Mouse (Mus musculus) midbrain, embryonic 16.5 days (tissue): ENCODE results near the gene Cald1. TPM values are rescaled to one million over a fixed set of nuclear protein-coding genes. Genes with fewer than 3 reads are reported as not detected.

Experiments used
- ATAC-seq: fragments of 200-750 bp; cut with Nextera tagmentation; 2 replicates; pipeline ENCODE4 v1.8.0; 2017; ENCODE audit warnings: moderate TSS enrichment
- H3K27ac ChIP-seq: fragments of 300-500 bp; sonication (generic); 2 replicates; pipeline ENCODE4 v1.5.1; 2014; ENCODE audit warnings: mild to moderate bottlenecking, low read length, mixed read lengths
- H3K27me3 ChIP-seq: fragments of 300-500 bp; sonication (generic); 2 replicates; pipeline ENCODE4 v1.6.1; 2014; ENCODE audit warnings: low read depth, low read length, mixed read lengths; ENCODE audit not compliant: control insufficient read depth, insufficient read depth
- H3K36me3 ChIP-seq: fragments of 300-500 bp; sonication (generic); 2 replicates; pipeline ENCODE4 v1.6.1; 2014; ENCODE audit warnings: mild to moderate bottlenecking, low read length, moderate library complexity, mixed read lengths; ENCODE audit not compliant: control insufficient read depth, insufficient read depth
- H3K4me1 ChIP-seq: fragments of 300-500 bp; sonication (generic); 2 replicates; pipeline ENCODE4 v1.6.1; 2014; ENCODE audit warnings: mild to moderate bottlenecking, low read length, mixed read lengths; ENCODE audit not compliant: control insufficient read depth, insufficient read depth
- H3K4me2 ChIP-seq: fragments of 300-500 bp; sonication (generic); 2 replicates; pipeline ENCODE4 v1.6.1; 2014; ENCODE audit warnings: mild to moderate bottlenecking, low read length, mixed read lengths
- H3K4me3 ChIP-seq: fragments of 300-500 bp; sonication (generic); 2 replicates; pipeline ENCODE4 v1.5.1; 2014; ENCODE audit warnings: low read depth, mild to moderate bottlenecking, low read length, moderate library complexity, mixed read lengths
- H3K9ac ChIP-seq: fragments of 300-500 bp; sonication (generic); 2 replicates; pipeline ENCODE4 v1.6.1; 2014; ENCODE audit warnings: low read depth, low read length, mixed read lengths
- H3K9me3 ChIP-seq: fragments of 300-500 bp; sonication (generic); replicated peaks from 2 replicates; pipeline ENCODE4 v1.6.1; 2014; ENCODE audit warnings: mild to moderate bottlenecking, low read length, mixed read lengths; ENCODE audit not compliant: control insufficient read depth, poor library complexity, severe bottlenecking
- WGBS: fragments of 180-500 bp; shearing (Covaris S2); extraction: QIAGEN DNeasy Blood & Tissue Kit; methylation state at CpG from one replicate; pipeline ENCODE4 v1.1.7; 2014; 5-methylcytosine and 5-hydroxymethylcytosine counted together
- polyA plus RNA-seq: library from polyadenylated mRNA; unstranded; fragments of >200 nt; fragmentation: Nextera tagmentation; extraction: Ambion mirVana; gene quantifications from 2 replicates; pipeline ENCODE4 v1.2.1, GENCODE M21; 2015

The Cald1 gene
- polyA plus RNA-seq, 1 experiment from 2014 or later: 52.1 TPM

DNA sequence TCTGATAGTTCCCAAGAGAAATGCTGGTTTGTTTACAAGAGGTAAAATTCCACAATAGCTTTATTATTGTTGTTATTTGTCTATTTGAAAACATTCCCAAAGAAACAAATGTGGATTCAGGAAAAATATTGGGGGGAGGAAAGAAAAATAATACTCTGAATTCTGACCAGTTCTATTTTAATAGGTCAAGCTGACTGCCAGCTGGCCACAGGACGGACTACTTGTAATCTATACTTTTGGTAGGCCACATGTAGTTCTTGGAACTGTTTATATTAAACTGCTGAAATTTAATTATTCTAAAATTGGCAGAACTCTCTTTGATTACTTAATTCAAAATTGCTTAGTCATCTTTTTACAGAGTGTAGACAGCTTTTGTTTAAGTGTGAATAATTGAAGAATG lies 73.1 kb downstream of the Cald1 start:
- no peak for ATAC-seq
- Histone ChIP-seq H3K4me2 (no peak overlapping the region), H3K27me3 (no peaks in the 10 kb centered on the region), H3K36me3 (no peaks in the 10 kb centered on the region), H3K4me3 (no peak overlapping the region), H3K27ac (no peak overlapping the region), H3K4me1 (no peaks in the 10 kb centered on the region), H3K9me3 (no peaks in the 10 kb centered on the region), H3K9ac (no peak overlapping the region)
- WGBS: 89% methylated on average over 1 of the region's 1 CpGs

DNA sequence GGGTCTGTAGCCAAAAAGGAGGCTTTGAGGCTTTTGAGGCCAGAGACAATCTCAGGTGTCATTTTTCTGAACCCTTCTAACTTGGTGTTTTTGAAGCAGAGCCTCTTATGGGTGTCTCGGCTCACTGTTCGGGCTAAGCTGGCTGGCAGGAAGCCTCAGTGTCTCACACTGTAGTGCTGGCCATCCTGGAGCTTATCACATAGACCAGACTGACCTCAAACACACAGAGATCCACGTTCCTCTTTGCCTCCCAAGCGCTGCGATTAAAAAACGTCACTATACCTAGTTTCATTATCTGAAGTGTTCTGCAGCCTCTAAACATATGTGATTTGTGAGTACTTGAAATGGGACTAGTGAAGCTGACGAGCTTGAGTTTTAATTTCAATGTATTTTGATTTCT lies 76.1 kb downstream of the Cald1 start:
- no peak for ATAC-seq
- Histone ChIP-seq H3K4me2 (no peak overlapping the region), H3K9ac (no peak overlapping the region), H3K9me3 (no peaks in the 10 kb centered on the region), H3K4me1 (no peaks in the 10 kb centered on the region), H3K4me3 (no peak overlapping the region), H3K36me3 (no peaks in the 10 kb centered on the region), H3K27me3 (no peaks in the 10 kb centered on the region), H3K27ac (no peak overlapping the region)
- 90% methylated on average over 7 of the region's 7 CpGs for WGBS

DNA sequence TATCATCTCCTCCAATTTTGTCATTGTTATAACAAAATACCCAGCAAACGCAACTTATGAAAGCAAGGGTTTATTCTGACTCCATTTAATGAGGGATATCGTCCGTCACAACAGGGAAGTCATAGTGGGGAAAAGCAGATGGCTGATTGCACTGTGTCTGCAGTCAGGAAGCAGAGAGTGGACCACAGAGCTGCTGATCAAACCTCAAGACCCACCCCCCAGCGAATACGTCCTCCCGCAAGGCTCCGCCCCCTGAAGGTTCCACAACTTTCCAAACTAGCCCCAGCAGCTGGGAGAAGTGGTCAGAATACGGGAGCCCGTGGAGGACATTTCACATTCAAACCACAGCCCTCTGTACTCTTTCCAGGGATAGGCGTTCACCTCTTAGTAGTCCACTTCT lies 76.6 kb downstream of the Cald1 start:
- H3K9me3 ChIP-seq: no peaks in the 10 kb centered on the region
- 81% methylated on average over 10 of the region's 10 CpGs for WGBS
- ATAC-seq: no peak

DNA sequence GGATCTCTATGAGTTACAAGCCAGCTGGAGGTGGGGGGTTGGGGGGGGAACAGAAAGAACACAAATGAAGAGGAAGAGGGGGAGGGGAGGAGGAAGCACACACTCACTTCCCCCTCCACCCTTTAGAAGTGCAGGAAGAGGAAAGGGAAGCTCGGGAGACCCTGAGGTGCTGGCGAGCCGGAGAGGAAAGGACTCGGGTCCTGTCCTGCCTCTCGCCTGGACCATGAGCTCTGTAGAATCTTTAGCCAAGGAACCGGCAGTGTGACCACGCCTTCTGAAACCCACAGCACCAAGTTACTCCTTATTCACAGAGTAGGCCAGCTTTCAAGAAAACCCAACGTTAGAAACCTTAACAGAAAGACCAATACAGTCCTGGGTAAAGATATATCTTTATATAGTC lies 83.8 kb downstream of the Cald1 start:
- Histone ChIP-seq H3K4me1 (no peaks in the 10 kb centered on the region), H3K9me3 (no peaks in the 10 kb centered on the region), H3K27me3 (no peaks in the 10 kb centered on the region), H3K27ac (no peak overlapping the region), H3K9ac (no peak overlapping the region), H3K4me3 (no peak overlapping the region), H3K36me3 (no peaks in the 10 kb centered on the region), H3K4me2 (no peak overlapping the region)
- 71% methylated on average over 8 of the region's 8 CpGs for whole genome bisulfite sequencing
- no peak for ATAC-seq

More for the DNA sequence above, 76.6 kb downstream of the Cald1 start:
- H3K36me3 ChIP-seq: no peaks in the 10 kb centered on the region
- no peaks in the 10 kb centered on the region for H3K27me3 ChIP-seq
- no peaks in the 10 kb centered on the region for H3K4me1 ChIP-seq
- no peak overlapping the region for H3K4me3 ChIP-seq
- no peak overlapping the region for H3K27ac ChIP-seq
- no peak overlapping the region for H3K4me2 ChIP-seq
- no peak overlapping the region for H3K9ac ChIP-seq

DNA sequence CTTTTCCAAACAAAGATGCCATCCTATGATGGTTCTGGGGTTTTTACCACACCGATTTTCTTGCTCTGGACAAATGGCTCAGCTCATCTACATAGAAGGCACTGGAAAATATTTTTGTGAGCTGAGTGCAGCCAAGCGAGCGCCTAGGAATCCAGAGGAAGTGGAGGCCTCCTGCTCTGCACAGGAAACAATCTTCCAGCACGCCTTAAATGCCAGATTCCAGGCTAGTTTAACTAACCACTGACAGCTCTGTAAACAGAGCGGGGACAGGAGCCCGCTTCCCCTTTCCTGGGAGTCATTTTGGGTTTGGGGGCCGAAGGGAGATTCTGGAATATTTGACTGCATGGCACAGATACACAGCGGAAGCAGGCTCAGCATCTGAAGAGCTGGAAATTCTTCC lies 86.6 kb downstream of the Cald1 start:
- WGBS: 51% methylated on average over 8 of the region's 8 CpGs

DNA sequence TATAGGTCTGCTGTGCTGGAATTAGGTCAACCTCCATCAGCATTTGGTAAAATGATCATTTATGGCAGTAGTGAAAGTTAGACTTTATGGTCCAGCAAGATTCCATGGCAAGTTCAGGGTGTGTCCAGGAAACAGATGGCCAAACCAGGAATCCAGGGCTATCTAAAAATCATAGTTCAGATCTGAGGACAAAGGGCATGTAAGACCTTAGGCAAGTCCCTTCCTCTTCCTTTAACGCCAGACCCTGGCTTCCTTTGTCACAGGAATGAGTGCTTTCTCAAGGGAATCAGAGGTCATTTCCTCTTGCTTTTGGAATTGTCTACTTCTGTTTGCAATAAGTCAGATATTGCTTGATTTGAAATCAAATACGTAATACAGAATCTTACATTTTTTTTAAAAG lies 90.7 kb downstream of the Cald1 start:
- no peak overlapping the region for H3K4me2 ChIP-seq
- no peak overlapping the region for H3K27ac ChIP-seq
- H3K9ac ChIP-seq: no peak overlapping the region
- H3K27me3 ChIP-seq: no peaks in the 10 kb centered on the region
- ATAC-seq: no peak
- H3K9me3 ChIP-seq: no peaks in the 10 kb centered on the region
- no peaks in the 10 kb centered on the region for H3K4me1 ChIP-seq
- 81% methylated on average over 2 of the region's 2 CpGs for WGBS
- H3K4me3 ChIP-seq: no peak overlapping the region
- H3K36me3 ChIP-seq: no peaks in the 10 kb centered on the region

More for the DNA sequence above, 86.6 kb downstream of the Cald1 start:
- no peaks in the 10 kb centered on the region for H3K27me3 ChIP-seq
- no peak overlapping the region for H3K4me3 ChIP-seq
- H3K9me3 ChIP-seq: no peaks in the 10 kb centered on the region
- H3K27ac ChIP-seq: no peak overlapping the region
- no peaks in the 10 kb centered on the region for H3K36me3 ChIP-seq
- no peak overlapping the region for H3K4me2 ChIP-seq
- no peak overlapping the region for H3K9ac ChIP-seq
- ATAC-seq: no peak
- H3K4me1 ChIP-seq: no peaks in the 10 kb centered on the region

DNA sequence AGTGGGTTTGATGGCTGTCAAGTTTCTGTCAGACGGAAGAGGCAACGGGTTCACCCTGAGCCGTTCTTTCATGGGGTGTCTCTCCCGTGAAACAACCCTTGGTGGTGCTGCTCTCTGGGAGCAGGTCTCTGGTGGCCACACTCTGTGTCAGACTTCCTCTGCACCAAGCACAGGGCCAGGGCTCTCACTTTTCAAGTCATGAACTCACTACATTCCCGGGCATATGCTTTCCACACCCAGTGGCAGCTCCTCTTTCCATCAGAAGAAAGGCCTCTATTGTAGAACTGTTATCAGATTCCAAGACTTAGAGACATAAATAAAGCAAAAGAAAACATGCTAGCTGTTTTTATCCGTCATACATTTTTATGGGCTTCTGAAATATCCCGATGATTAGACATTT lies 93.1 kb downstream of the Cald1 start:
- no peak overlapping the region for H3K9ac ChIP-seq
- H3K4me1 ChIP-seq: no peaks in the 10 kb centered on the region
- H3K9me3 ChIP-seq: no peaks in the 10 kb centered on the region
- no peaks in the 10 kb centered on the region for H3K27me3 ChIP-seq
- H3K4me3 ChIP-seq: no peak overlapping the region
- H3K36me3 ChIP-seq: no peaks in the 10 kb centered on the region
- no peak for ATAC-seq
- H3K4me2 ChIP-seq: no peak overlapping the region
- H3K27ac ChIP-seq: no peak overlapping the region
- 87% methylated on average over 7 of the region's 7 CpGs for WGBS

DNA sequence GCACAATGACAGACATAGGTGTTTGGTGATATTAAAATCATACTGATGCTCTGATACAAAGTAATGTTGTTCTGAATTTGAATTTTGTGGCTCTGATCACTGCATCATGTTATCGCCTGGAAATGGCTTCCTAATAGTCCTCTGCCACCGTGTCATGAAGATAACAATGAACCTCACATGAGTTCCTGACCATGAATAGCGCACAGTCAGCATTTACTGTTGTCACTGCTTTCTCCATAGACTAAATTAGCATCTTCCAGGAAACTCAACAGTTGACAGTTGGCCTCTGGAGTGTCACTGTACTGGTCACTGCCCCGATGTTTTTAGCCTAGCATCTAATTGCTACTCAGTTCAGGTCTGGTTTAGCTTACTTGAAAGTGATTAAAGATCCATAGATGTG lies 95.8 kb downstream of the Cald1 start:
- H3K4me3 ChIP-seq: no peak overlapping the region
- H3K4me1 ChIP-seq: no peaks in the 10 kb centered on the region
- 94% methylated on average over 4 of the region's 4 CpGs for WGBS
- no peaks in the 10 kb centered on the region for H3K27me3 ChIP-seq
- ATAC-seq: no peak
- H3K36me3 ChIP-seq: no peaks in the 10 kb centered on the region
- no peaks in the 10 kb centered on the region for H3K9me3 ChIP-seq
- H3K27ac ChIP-seq: no peak overlapping the region
- no peak overlapping the region for H3K4me2 ChIP-seq
- H3K9ac ChIP-seq: no peak overlapping the region

DNA sequence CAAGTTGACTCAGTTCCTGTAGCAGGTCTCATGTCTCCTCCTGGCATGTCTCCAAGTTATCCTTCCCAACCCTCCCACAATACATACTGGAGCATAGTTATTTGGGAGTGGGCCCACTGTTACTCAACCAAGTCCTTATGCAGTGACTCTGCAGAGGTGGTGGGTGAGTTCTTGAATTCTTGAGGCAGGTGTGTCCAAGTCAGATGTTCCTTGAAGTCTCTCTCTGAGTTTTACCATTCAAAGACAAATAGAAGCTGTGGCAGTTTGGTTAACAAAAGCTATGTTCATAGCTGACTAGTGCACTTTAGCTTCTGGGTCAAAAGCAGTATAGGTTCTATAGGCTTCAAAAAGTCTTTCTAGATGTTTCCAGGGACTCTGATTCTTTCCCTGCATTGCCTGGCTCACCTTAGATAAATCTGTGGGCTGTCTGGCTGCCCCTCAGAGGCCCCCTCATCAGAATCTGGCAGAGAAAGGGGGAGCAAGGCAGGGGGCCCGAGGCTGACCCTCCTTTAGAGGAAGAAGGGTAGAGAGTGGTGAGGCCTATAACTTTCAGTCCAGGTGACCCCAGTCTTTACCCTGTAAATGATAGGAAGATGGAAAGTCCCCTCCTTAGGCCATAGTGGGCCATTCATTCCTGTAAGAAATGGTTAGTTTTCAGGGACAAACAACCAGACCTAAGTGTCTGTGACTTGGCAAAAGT lies 105.3 kb downstream of the Cald1 start:
- no peak overlapping the region for H3K4me3 ChIP-seq
- H3K4me1 ChIP-seq: peaks cover 7% of the 10 kb centered on the region; the same call in 1 of the 2 replicates
- no peaks in the 10 kb centered on the region for H3K27me3 ChIP-seq
- 58% methylated on average over 1 of the region's 1 CpGs for WGBS
- H3K9ac ChIP-seq: no peak overlapping the region
- no peaks in the 10 kb centered on the region for H3K36me3 ChIP-seq
- H3K4me2 ChIP-seq: no peak overlapping the region
- peaks cover 2% of the 10 kb centered on the region; the same call in 1 of the 2 replicates for H3K9me3 ChIP-seq
- H3K27ac ChIP-seq: no peak overlapping the region
- no peak for ATAC-seq
